Mouse (Mus musculus) midbrain, embryonic 14.5 days (tissue): Measurements from ENCODE around the gene Oas1d. TPM values are rescaled to one million over a fixed set of nuclear protein-coding genes. Genes with fewer than 3 reads are reported as not detected.
A peak's percentile ranks its signal among the peaks of the same experiment; 100 is the strongest.
"Not testable (repeated sequence)": the region's sequence is repeated elsewhere in the genome, so short reads cannot be mapped to it uniquely, and the experiment has no call there.

Experiments
- ATAC-seq: fragments of 200-750 bp; cut with Nextera tagmentation; 2 replicates; pipeline ENCODE4 v1.8.0; 2017; ENCODE audit warnings: moderate number of reproducible peaks, moderate library complexity; ENCODE audit not compliant: low FRiP score, low TSS enrichment
- DNase-seq: peaks from one replicate; pipeline ENCODE4 v3.0.0-alpha.2; 2015
- H3K27ac ChIP-seq: fragments of 300-500 bp; sonication (generic); replicated peaks from 2 replicates; pipeline ENCODE4 v1.5.1; 2014; ENCODE audit warnings: mild to moderate bottlenecking, low read depth, low read length, moderate library complexity
- H3K27me3 ChIP-seq: fragments of 300-500 bp; sonication (generic); 2 replicates; pipeline ENCODE4 v1.6.1; 2014; ENCODE audit warnings: low read length, control low read depth, mixed read lengths; ENCODE audit not compliant: control insufficient read depth, insufficient read depth
- H3K36me3 ChIP-seq: fragments of 300-500 bp; sonication (generic); 2 replicates; pipeline ENCODE4 v1.6.1; 2014; ENCODE audit warnings: low read length, control low read depth; ENCODE audit not compliant: control insufficient read depth, insufficient read depth
- H3K4me1 ChIP-seq: fragments of 300-500 bp; sonication (generic); 2 replicates; pipeline ENCODE4 v1.6.1; 2014; ENCODE audit warnings: mild to moderate bottlenecking, antibody characterized with exemption, low read length, control low read depth; ENCODE audit not compliant: control insufficient read depth, insufficient read depth
- H3K4me2 ChIP-seq: fragments of 300-500 bp; sonication (generic); 2 replicates; pipeline ENCODE4 v1.6.1; 2014; ENCODE audit warnings: mild to moderate bottlenecking, low read length, moderate library complexity
- H3K4me3 ChIP-seq: fragments of 300-500 bp; sonication (generic); replicated peaks from 2 replicates; pipeline ENCODE4 v1.5.1; 2014; ENCODE audit warnings: low read depth, low read length
- H3K9ac ChIP-seq: fragments of 300-500 bp; sonication (generic); replicated peaks from 2 replicates; pipeline ENCODE4 v1.6.1; 2014; ENCODE audit warnings: mild to moderate bottlenecking, low read length, moderate library complexity
- H3K9me3 ChIP-seq: fragments of 300-500 bp; sonication (generic); 2 replicates; pipeline ENCODE4 v1.6.1; 2016; ENCODE audit warnings: low read length, control low read depth, mixed read lengths; ENCODE audit not compliant: control insufficient read depth
- WGBS: fragments of 180-500 bp; shearing (Covaris S2); extraction: QIAGEN DNeasy Blood & Tissue Kit; methylation state at CpG from one replicate; pipeline ENCODE4 v1.1.7; 2014; 5-methylcytosine and 5-hydroxymethylcytosine counted together
- polyA plus RNA-seq: library from polyadenylated mRNA; unstranded; fragments of >200 nt; fragmentation: Nextera tagmentation; extraction: Ambion mirVana; gene quantifications from 2 replicates; pipeline ENCODE4 v1.2.1, GENCODE M21; 2014

Gene Oas1d
- polyA plus RNA-seq, 1 experiment from 2014 or later, result not detected

GRCm38 (mm10) chr5:120919156-120919935 lies 5.0 kb downstream of the Oas1d start:
- not testable (repeated sequence) for ATAC-seq, H3K9me3 ChIP-seq, H3K36me3 ChIP-seq, H3K4me1 ChIP-seq, H3K4me2 ChIP-seq, H3K27ac ChIP-seq, H3K9ac ChIP-seq, H3K4me3 ChIP-seq, DNase-seq, H3K27me3 ChIP-seq
- WGBS, result 75% methylated on average over 2 of the region's 2 CpGs

DNA sequence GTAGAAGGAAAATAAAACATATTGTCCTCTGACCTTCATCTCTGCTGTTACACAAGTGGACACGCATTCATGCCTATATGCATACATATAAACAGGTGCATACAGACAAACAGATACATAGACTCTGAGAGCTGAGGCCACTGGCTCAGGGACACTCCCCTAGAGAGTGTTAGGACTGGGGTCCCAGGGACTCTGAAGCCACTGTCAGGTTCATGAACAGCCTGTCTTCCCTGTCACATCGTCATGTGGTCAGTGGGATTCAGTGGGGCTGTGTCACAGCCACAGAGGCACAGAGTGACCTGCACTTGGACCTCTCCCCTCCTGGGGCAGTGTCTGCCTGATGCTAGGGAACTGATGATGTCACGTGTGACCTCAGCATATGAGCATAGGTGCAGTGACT lies 6.0 kb downstream of the Oas1d start:
- H3K4me1 ChIP-seq, result no peaks in the 10 kb centered on the region
- H3K36me3 ChIP-seq, result no peaks in the 10 kb centered on the region
- no peak overlapping the region for H3K4me2 ChIP-seq
- H3K4me3 ChIP-seq, result no peak overlapping the region
- no peak for ATAC-seq
- no peaks in the 10 kb centered on the region for H3K9me3 ChIP-seq
- no peaks in the 10 kb centered on the region for H3K27me3 ChIP-seq
- H3K9ac ChIP-seq, result no peak overlapping the region
- H3K27ac ChIP-seq, result no peak overlapping the region
- 86% methylated on average over 3 of the region's 3 CpGs for WGBS
- no peak for DNase-seq

GRCm38 (mm10) chr5:120923969-120924368 lies 9.6 kb downstream of the Oas1d start:
- ATAC-seq (no peak), DNase-seq (no peak)
- no peaks in the 10 kb centered on the region for H3K36me3 ChIP-seq
- WGBS, result 84% methylated on average over 4 of the region's 4 CpGs
- H3K27me3 ChIP-seq, result no peaks in the 10 kb centered on the region
- H3K4me1 ChIP-seq, result no peaks in the 10 kb centered on the region
- no peak overlapping the region for H3K9ac ChIP-seq
- H3K9me3 ChIP-seq, result no peaks in the 10 kb centered on the region
- H3K27ac ChIP-seq, result no peak overlapping the region
- H3K4me2 ChIP-seq, result no peak overlapping the region
- no peak overlapping the region for H3K4me3 ChIP-seq

GRCm38 (mm10) chr5:120924520-120924919 lies 10.2 kb downstream of the Oas1d start:
- not testable (repeated sequence) for ATAC-seq, H3K4me3 ChIP-seq

DNA sequence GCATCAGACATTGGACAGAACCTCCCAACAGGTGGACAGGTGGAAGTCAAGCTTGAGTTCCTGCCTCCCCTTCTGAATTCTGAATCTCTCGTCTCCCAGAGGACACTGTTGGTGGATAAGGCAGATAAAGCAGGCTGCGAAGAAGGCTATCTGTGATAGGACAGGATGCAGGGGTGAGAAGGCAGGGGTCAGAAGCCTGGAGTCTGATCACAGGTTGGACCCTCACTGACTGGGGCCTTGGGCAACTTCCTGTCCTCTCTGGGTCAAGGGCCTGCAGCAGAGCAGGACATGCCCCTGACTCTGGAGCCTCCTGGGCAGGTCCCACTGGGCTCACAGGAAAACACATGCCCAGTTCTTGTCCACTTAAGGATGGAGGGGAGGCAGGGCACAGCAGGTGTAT lies 12.0 kb downstream of the Oas1d start:
- H3K9me3 ChIP-seq, H3K4me3 ChIP-seq, H3K4me2 ChIP-seq, H3K36me3 ChIP-seq, H3K27ac ChIP-seq, H3K4me1 ChIP-seq, H3K27me3 ChIP-seq, DNase-seq, H3K9ac ChIP-seq, ATAC-seq: not testable (repeated sequence)
- 84% methylated on average over 2 of the region's 2 CpGs for WGBS

More at GRCm38 (mm10) chr5:120924520-120924919, 10.2 kb downstream of the Oas1d start:
- not testable (repeated sequence) for H3K9ac ChIP-seq, H3K27me3 ChIP-seq, H3K27ac ChIP-seq, H3K9me3 ChIP-seq, DNase-seq, H3K4me2 ChIP-seq, H3K4me1 ChIP-seq, H3K36me3 ChIP-seq
- WGBS, result 92% methylated on average over 4 of the region's 4 CpGs

DNA sequence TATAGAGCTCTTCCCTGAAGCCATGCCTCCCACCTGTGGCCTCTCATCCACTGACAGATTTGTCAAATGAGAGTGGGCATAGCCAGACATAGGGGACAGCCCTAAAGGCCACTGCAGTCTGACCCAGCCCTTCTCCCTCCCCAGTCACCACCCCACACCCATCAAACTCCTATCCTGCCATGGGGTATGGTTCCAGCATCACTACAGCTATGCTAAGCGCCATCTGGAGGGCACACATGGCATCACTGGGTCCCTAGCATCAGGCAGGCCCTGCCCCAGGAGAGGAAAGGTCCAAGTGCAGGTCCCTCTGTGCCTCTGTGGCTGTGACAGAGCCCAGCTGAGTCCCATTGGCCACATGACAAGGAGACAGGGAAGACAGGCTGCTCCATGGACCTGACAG lies 12.7 kb downstream of the Oas1d start:
- Histone ChIP-seq H3K4me1 (no peaks in the 10 kb centered on the region), H3K4me2 (no peak overlapping the region), H3K9me3 (no peaks in the 10 kb centered on the region), H3K27me3 (no peaks in the 10 kb centered on the region), H3K9ac (no peak overlapping the region), H3K36me3 (no peaks in the 10 kb centered on the region), H3K4me3 (no peak overlapping the region), H3K27ac (no peak overlapping the region)
- peak; percentile 9 for DNase-seq
- ATAC-seq, result no peak
- WGBS, result 4% methylated on average over 1 of the region's 1 CpGs

DNA sequence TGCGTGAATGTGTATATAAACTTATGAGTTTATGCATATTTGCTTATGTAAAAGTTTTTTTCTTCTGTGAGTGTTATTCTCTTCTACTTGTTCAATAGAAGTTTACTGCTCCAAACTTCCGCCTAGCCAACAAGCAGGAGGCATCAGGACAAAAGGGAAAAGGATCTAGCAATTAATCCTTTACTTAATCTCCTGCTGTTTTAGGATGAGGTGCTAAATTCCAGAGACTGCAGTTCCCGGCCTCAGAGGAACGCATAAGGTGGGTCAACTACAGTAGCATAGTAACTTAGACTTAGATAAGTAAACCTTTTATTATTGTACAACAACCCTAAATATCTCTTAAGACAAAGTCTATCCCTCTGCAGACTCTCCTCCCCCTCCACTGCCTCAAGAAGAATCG lies 19.6 kb downstream of the Oas1d start:
- DNase-seq (no peak), ATAC-seq (no peak)
- Histone ChIP-seq H3K4me1 (no peaks in the 10 kb centered on the region), H3K27ac (no peak overlapping the region), H3K4me3 (no peak overlapping the region), H3K27me3 (no peaks in the 10 kb centered on the region), H3K9ac (no peak overlapping the region), H3K4me2 (no peak overlapping the region), H3K36me3 (no peaks in the 10 kb centered on the region), H3K9me3 (no peaks in the 10 kb centered on the region)
- 19% methylated on average over 5 of the region's 5 CpGs for WGBS

GRCm38 (mm10) chr5:120937841-120938240 lies 23.5 kb downstream of the Oas1d start:
- Histone ChIP-seq H3K9me3 (no peaks in the 10 kb centered on the region), H3K36me3 (no peaks in the 10 kb centered on the region), H3K27me3 (no peaks in the 10 kb centered on the region), H3K9ac (no peak overlapping the region), H3K27ac (no peak overlapping the region), H3K4me2 (no peak overlapping the region), H3K4me1 (no peaks in the 10 kb centered on the region), H3K4me3 (no peak overlapping the region)
- WGBS, result 78% methylated on average over 4 of the region's 4 CpGs
- DNase-seq, result no peak
- ATAC-seq, result no peak

DNA sequence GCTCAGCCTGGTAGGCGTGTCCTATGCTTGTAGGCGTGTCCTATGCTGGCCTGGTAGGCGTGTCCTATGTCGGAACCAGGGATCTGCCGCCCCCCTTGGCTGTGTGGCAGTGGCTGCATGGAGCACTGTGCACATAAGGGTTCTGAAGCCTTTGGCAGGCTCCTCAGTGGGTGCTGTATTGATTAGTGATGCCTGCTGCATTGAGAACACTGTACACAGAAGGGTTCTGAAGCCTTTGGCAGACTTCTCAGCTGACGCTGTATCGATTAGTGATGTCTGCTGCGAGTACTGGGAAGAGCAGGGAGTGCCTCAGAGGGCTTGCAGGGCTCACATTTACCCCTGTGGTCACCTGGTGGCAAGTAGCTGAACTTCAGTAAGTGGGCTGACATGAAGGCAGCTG lies 24.2 kb downstream of the Oas1d start:
- H3K27ac ChIP-seq, result no peak overlapping the region
- no peaks in the 10 kb centered on the region for H3K9me3 ChIP-seq
- no peaks in the 10 kb centered on the region for H3K4me1 ChIP-seq
- no peak overlapping the region for H3K4me2 ChIP-seq
- 55% methylated on average over 8 of the region's 8 CpGs for WGBS
- H3K4me3 ChIP-seq, result no peak overlapping the region
- no peak for ATAC-seq
- no peak for DNase-seq
- no peaks in the 10 kb centered on the region for H3K36me3 ChIP-seq
- H3K9ac ChIP-seq, result no peak overlapping the region
- no peaks in the 10 kb centered on the region for H3K27me3 ChIP-seq
